Mouse (Mus musculus) lung, embryonic 16.5 days (tissue): ENCODE measurements around the gene Ubald2. TPM values are rescaled to one million over a fixed set of nuclear protein-coding genes. Genes with fewer than 3 reads are reported as not detected.
"Not testable (repeated sequence)": the region's sequence is repeated elsewhere in the genome, so short reads cannot be mapped to it uniquely, and the experiment has no call there.

ENCODE experiments used
- ATAC-seq: fragments of 200-750 bp; cut with Nextera tagmentation; 2 replicates; pipeline ENCODE4 v1.8.0; 2017; ENCODE audit warnings: low read depth, mild to moderate bottlenecking, moderate library complexity
- H3K27ac ChIP-seq: fragments of 300-500 bp; sonication (generic); 2 replicates; pipeline ENCODE4 v1.5.1; 2014; ENCODE audit warnings: mild to moderate bottlenecking, control low read depth, low read length
- H3K27me3 ChIP-seq: fragments of 300-500 bp; sonication (generic); 2 replicates; pipeline ENCODE4 v1.6.1; 2014; ENCODE audit warnings: low read depth, low read length, mixed read lengths; ENCODE audit not compliant: control insufficient read depth, insufficient read depth
- H3K36me3 ChIP-seq: fragments of 300-500 bp; sonication (generic); 2 replicates; pipeline ENCODE4 v1.6.1; 2014; ENCODE audit warnings: low read length; ENCODE audit not compliant: control insufficient read depth, insufficient read depth
- H3K4me1 ChIP-seq: fragments of 300-500 bp; sonication (generic); replicated peaks from 2 replicates; pipeline ENCODE4 v1.6.1; 2014; ENCODE audit warnings: low read length, mixed read lengths; ENCODE audit not compliant: control insufficient read depth, insufficient read depth
- H3K4me2 ChIP-seq: fragments of 300-500 bp; sonication (generic); 2 replicates; pipeline ENCODE4 v1.6.1; 2014; ENCODE audit warnings: low read depth, low read length, control low read depth
- H3K4me3 ChIP-seq: fragments of 300-500 bp; sonication (generic); 2 replicates; pipeline ENCODE4 v1.5.1; 2014; ENCODE audit warnings: mild to moderate bottlenecking, low read length, control low read depth
- H3K9ac ChIP-seq: fragments of 300-500 bp; sonication (generic); 2 replicates; pipeline ENCODE4 v1.6.1; 2014; ENCODE audit warnings: low read length, control low read depth
- H3K9me3 ChIP-seq: fragments of 300-500 bp; sonication (generic); 2 replicates; pipeline ENCODE4 v1.6.1; 2016; ENCODE audit warnings: low read length; ENCODE audit not compliant: control insufficient read depth
- WGBS: fragments of 180-500 bp; shearing (Covaris S2); extraction: QIAGEN DNeasy Blood & Tissue Kit; methylation state at CpG from one replicate; pipeline ENCODE4 v1.1.7; 2014; 5-methylcytosine and 5-hydroxymethylcytosine counted together
- polyA plus RNA-seq: library from polyadenylated mRNA; unstranded; fragments of >200 nt; fragmentation: Nextera tagmentation; extraction: Ambion mirVana; gene quantifications from 2 replicates; pipeline ENCODE4 v1.2.1, GENCODE M21; 2015

Gene Ubald2
- polyA plus RNA-seq, 1 experiment from 2014 or later: 43.2 TPM

DNA sequence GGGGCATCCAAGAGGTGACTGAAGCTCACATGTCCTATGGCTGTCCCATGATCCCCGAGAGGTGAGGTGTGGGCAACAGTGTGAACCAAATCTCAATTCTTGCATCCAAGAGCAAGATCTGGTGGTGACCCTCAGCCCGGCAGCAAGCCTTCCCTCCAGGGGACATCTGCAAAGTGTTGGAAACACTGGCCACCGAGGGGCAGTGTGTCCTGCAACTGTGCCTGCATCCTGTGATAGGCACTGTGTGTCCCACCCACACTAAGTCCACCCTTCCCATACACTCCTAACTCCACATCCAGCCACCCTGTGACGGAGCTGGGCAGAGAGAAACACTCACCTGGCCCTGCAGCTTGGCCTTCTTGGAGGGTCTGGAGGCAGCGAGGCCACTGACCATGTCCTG lies 13.9 kb downstream of the Ubald2 start:
- H3K27ac ChIP-seq: no peak overlapping the region
- no peaks in the 10 kb centered on the region for H3K36me3 ChIP-seq
- peaks cover 9% of the 10 kb centered on the region; the same call in 1 of the 2 replicates for H3K27me3 ChIP-seq
- WGBS: 63% methylated on average over 5 of the region's 5 CpGs
- peaks cover 6% of the 10 kb centered on the region; the same call in 1 of the 2 replicates for H3K4me1 ChIP-seq
- H3K4me2 ChIP-seq: no peak overlapping the region
- H3K9me3 ChIP-seq: no peaks in the 10 kb centered on the region
- no peak overlapping the region for H3K4me3 ChIP-seq
- ATAC-seq: no peak
- no peak overlapping the region for H3K9ac ChIP-seq

DNA sequence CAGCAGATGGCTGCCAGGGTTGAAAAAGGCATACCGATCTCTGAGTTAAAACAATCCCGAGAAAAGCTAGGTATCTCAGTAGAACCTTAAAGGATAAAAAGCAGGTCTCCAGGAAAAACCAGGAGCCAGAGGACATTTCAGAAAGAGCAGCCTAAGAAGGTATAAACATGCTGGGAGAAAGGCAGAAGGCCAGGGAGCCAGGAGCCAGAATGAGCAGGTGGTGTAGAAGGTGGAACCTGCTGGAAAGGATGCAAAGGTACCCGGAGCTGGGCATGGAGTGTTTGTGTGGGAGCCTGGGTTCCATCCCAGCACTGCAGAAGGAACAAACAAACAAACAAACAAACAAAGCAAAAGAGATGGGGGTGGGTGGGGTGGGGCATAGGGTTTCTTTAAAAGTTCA lies 15.4 kb downstream of the Ubald2 start:
- no peak overlapping the region for H3K9ac ChIP-seq
- WGBS: 88% methylated on average over 3 of the region's 3 CpGs
- ATAC-seq: no peak

DNA sequence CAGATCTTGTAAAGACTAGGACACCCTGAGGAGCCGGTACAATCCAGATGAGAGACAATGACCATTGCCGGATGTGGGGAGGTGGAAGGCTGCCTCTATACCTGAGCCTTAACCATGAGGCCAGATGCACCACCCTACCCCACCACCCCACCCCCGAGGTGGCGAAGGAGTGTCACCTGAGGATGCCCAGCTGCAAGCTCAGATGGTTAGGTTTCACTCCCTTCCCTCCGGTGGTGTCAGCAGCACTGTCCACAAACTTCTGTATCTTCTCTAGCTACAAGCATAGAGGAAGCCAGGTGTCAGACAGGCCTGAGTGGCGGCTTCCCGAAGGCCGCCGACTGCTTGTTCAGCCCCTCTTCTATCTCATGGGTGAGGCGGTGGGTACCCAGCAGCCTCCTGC lies 20.0 kb downstream of the Ubald2 start:
- no peak overlapping the region for H3K27ac ChIP-seq
- H3K4me3 ChIP-seq: no peak overlapping the region
- no peaks in the 10 kb centered on the region for H3K36me3 ChIP-seq
- WGBS: 85% methylated on average over 10 of the region's 10 CpGs
- H3K9me3 ChIP-seq: no peaks in the 10 kb centered on the region
- ATAC-seq: 0 out of 2 replicates have a peak, but pooled peaks have one; percentile 28
- no peak overlapping the region for H3K4me2 ChIP-seq
- no peaks in the 10 kb centered on the region for H3K27me3 ChIP-seq
- H3K4me1 ChIP-seq: no peaks in the 10 kb centered on the region
- H3K9ac ChIP-seq: no peak overlapping the region

More for the DNA sequence above, 15.4 kb downstream of the Ubald2 start:
- H3K4me1 ChIP-seq: peaks cover 6% of the 10 kb centered on the region; the same call in 1 of the 2 replicates
- no peak overlapping the region for H3K4me3 ChIP-seq
- no peaks in the 10 kb centered on the region for H3K36me3 ChIP-seq
- H3K4me2 ChIP-seq: no peak overlapping the region
- no peak overlapping the region for H3K27ac ChIP-seq
- H3K9me3 ChIP-seq: no peaks in the 10 kb centered on the region
- H3K27me3 ChIP-seq: peaks cover 9% of the 10 kb centered on the region; the same call in 1 of the 2 replicates

DNA sequence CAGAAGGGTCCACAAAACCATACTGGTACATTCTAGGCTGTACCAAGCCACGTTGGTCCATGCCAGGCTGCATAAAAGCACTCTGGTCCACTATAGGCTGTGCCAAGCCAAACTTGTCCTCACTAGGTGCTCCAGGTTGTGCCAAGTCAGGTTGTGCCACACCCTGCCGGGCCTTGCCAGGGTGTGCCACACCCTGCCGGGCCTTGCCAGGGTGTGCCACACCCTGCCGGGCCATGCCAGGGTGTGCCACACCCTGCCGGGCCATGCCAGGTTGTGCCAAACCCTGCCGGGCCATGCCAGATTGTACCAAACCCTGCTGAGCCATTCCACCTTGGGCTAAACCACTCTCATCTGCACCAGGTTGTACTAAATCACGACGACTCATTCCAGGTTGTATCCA lies 22.3 kb downstream of the Ubald2 start:
- H3K27me3 ChIP-seq: no peaks in the 10 kb centered on the region
- no peaks in the 10 kb centered on the region for H3K36me3 ChIP-seq
- H3K9me3 ChIP-seq: no peaks in the 10 kb centered on the region
- H3K4me2 ChIP-seq: no peak overlapping the region
- H3K4me3 ChIP-seq: no peak overlapping the region
- H3K27ac ChIP-seq: no peak overlapping the region
- H3K9ac ChIP-seq: no peak overlapping the region
- ATAC-seq: no peak
- H3K4me1 ChIP-seq: no peaks in the 10 kb centered on the region
- WGBS: 77% methylated on average over 8 of the region's 8 CpGs

DNA sequence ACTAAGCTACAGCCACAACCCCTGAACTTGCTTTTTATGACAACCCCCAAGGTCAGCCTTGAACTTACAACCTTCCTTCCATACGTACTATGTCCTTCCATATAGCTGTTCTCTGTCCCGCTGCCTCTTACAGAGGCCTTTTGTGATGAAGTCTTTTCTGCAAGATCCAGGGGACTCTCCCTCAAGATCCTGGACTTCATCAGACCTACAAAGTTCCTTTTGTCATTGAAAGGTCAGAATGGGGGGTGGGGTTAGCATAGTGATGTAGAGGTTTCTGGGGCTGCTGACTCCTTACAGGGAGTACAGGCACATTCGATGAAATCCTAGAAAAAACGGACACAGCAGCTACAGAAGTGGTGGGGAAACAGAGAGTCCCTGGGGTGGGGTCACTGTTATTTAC lies 25.9 kb downstream of the Ubald2 start:
- H3K9me3 ChIP-seq: no peaks in the 10 kb centered on the region
- H3K27me3 ChIP-seq: no peaks in the 10 kb centered on the region
- no peak overlapping the region for H3K4me2 ChIP-seq
- no peak overlapping the region for H3K4me3 ChIP-seq
- no peaks in the 10 kb centered on the region for H3K4me1 ChIP-seq
- H3K9ac ChIP-seq: no peak overlapping the region
- ATAC-seq: no peak
- no peak overlapping the region for H3K27ac ChIP-seq
- H3K36me3 ChIP-seq: no peaks in the 10 kb centered on the region
- WGBS: 63% methylated on average over 4 of the region's 4 CpGs

DNA sequence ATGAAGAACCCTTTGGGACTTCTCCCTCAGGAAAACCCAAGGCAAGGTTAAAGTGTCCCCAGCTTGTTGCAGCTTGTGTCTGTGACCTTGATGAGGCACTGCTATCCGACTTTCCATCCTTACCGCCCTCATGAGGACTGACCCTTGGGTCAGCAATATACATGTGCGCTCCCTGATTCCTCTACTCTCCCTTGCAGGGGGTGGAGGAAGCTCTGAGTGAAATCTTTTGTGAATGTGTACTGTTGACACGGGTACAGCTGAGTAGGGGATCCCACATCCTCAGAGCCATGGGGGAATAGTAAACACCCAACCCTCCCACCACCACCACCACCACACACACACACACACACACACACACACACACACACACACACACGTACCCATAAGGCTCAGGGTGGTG lies 29.4 kb downstream of the Ubald2 start:
- H3K9ac ChIP-seq: no peak overlapping the region
- ATAC-seq: no peak; the same call in none of the 2 replicates
- H3K4me3 ChIP-seq: no peak overlapping the region
- H3K27me3 ChIP-seq: no peaks in the 10 kb centered on the region
- H3K36me3 ChIP-seq: no peaks in the 10 kb centered on the region
- 56% methylated on average over 5 of the region's 5 CpGs for WGBS
- H3K4me2 ChIP-seq: no peak overlapping the region
- no peak overlapping the region for H3K27ac ChIP-seq
- H3K9me3 ChIP-seq: no peaks in the 10 kb centered on the region
- H3K4me1 ChIP-seq: no peaks in the 10 kb centered on the region

DNA sequence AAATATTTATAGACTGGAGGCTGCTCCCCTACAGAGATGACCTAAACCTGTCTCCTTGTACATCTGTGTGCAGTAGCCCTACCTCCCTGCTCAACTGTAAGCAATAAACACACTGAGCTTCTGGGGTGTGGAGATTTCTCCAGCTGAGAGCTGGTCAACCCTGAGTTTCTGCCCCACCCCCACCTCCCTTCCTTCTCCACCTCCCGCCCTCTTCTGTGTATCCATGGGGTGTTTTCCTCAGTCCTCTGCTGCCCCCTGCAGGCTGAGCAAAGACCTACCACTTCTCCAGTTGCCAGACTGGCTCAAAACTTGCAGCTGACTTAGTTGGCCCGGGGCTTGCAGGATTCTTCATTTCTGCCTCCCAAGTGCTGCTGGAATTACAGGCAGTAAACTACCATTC lies 29.9 kb downstream of the Ubald2 start:
- Histone ChIP-seq H3K9me3 (no peaks in the 10 kb centered on the region), H3K4me1 (no peaks in the 10 kb centered on the region), H3K4me3 (no peak overlapping the region), H3K36me3 (no peaks in the 10 kb centered on the region), H3K27ac (no peak overlapping the region), H3K4me2 (no peak overlapping the region), H3K9ac (no peak overlapping the region), H3K27me3 (no peaks in the 10 kb centered on the region)
- WGBS: 5% methylated on average over 2 of the region's 2 CpGs
- peak; percentile 78 for ATAC-seq

DNA sequence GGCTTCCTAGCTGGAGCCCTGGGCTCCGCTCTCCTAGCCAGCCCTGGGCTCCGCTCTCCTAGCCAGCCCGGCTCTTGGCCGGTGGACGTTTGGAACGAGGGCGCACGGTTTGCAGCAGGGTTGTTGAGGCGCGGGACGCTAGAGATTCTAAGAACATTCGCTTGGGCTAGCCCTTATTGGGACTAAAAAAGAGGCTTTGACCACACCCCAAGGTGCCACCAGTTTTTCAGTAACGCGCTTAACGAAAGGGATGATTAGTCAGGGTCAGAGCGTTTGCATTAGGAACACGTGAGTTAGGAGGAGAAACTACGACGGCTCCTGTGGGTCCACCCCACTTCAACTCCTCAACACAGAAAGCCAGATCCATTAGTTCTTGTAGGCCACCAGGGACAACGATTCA lies 32.2 kb downstream of the Ubald2 start, which contains the start of gene Qrich2:
Gene Qrich2 (minus strand): TSS at position 101 of the 400 bp plus-strand sequence.
- no peak within 1 kb of the TSS for H3K4me3 ChIP-seq

DNA sequence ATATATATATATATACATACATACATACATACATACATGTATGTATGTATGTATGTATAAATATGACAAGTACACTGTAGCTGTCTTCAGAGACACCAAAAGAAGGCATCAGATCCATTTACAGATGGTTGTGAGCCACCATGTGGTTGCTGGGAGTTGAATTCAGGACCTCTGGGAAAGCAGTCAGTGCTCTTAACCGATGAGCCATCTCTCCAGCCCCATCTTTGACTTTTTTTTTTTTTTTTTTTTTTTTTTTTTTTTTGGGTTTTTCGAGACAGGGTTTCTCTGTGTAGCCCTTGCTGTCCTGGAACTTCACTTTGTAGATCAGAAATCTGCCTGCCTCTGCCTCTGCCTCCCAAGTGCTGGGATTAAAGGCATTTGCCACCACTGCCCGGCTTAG lies 34.4 kb downstream of the Ubald2 start:
- not testable (repeated sequence) for H3K4me3 ChIP-seq, H3K27me3 ChIP-seq, ATAC-seq, H3K27ac ChIP-seq, H3K9ac ChIP-seq, H3K9me3 ChIP-seq, H3K4me2 ChIP-seq, H3K4me1 ChIP-seq
- 63% methylated on average over 3 of the region's 3 CpGs for WGBS
- H3K36me3 ChIP-seq: peaks cover 30% of the 10 kb centered on the region

More for the DNA sequence above, 32.2 kb downstream of the Ubald2 start, which contains the start of gene Qrich2:
- H3K4me1 ChIP-seq: no peaks in the 10 kb centered on the region
- no peak within 1 kb of the TSS for H3K4me2 ChIP-seq
- H3K36me3 ChIP-seq: peaks cover 11% of the 10 kb centered on the region
- H3K9me3 ChIP-seq: no peaks in the 10 kb centered on the region
- no peak within 1 kb of the TSS for H3K9ac ChIP-seq
- 50% methylated on average over 20 of the region's 20 CpGs for WGBS
- H3K27ac ChIP-seq: no peak within 1 kb of the TSS
- no peak for ATAC-seq
- H3K27me3 ChIP-seq: no peaks in the 10 kb centered on the region

DNA sequence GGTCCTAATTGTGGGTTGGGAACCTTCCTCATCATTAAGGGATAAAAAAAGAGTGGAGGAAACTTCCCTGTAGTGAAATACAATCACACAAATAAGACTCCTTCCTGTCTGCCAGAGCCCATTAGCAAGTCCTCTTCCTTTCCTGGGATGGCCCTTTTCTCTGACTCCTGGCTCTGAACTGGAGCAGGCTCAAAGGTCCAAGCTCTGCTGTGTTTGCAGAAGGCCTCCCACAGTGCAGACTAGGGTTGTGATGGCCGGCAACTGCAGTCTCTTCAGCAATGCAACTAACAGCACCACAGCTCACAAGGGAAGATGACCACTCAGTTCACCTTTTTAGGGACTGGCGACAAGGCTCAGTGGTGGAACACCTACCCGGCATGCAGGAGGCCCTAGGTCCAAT lies 36.4 kb downstream of the Ubald2 start:
- H3K4me2 ChIP-seq: no peak overlapping the region
- H3K36me3 ChIP-seq: peaks cover 41% of the 10 kb centered on the region
- no peak overlapping the region for H3K4me3 ChIP-seq
- ATAC-seq: no peak
- no peaks in the 10 kb centered on the region for H3K27me3 ChIP-seq
- no peaks in the 10 kb centered on the region for H3K4me1 ChIP-seq
- H3K27ac ChIP-seq: no peak overlapping the region
- H3K9me3 ChIP-seq: no peaks in the 10 kb centered on the region
- WGBS: 78% methylated on average over 3 of the region's 3 CpGs
- H3K9ac ChIP-seq: no peak overlapping the region
